9 mouse cellular contexts compared by ENCODE assay signal in the genomic region with DNA sequence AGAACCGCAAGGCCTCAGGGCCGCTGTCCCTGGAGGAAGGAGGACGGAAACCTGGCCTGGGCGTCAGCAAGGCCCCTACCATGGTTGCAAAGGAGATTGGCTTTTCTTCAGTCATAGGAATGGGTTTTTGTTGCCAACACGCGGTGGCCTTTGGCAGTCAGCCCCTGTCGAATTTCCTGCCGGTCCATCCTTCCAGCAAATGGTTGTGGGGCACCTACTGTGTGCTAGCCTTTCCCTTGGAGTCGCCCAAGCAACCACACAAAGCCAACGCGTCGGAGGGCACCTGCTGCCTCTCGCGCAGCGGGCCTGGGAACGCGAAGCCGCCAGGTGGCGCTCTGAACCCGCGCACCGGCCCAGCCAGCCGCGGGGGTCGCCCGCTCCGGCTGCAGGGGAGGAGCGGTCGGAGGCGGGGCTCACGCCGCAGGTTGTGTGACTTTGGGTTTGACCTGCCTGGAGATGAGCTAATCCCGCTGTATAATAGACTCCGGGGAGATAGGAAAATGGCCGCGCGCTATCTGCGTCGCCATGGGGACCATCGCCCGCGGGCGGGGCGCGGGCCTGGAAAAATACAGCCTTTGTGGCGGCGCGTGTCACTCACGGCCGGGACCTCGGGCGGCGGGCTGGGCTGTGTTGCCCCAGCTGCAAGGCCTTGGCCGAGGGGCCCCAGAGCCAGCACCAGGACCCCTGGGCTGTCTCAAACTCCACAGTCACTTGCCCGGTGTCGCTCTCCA. TPM values are rescaled to one million over a fixed set of nuclear protein-coding genes. Genes with fewer than 3 reads are reported as not detected.
A peak's percentile ranks its signal among the peaks of the same experiment; 100 is the strongest.
DNase-seq lines count a peak whose midpoint lies in the region; ATAC-seq and TF ChIP-seq lines count a peak whose summit lies in the region.
"Had no signal": no experiment of that assay in that cellular context is flagged by ENCODE, and none has a peak within 500 bp of the region (broad histone marks: within the 10 kb centered on the region; RNA-seq: fewer than 3 reads in every experiment).

No protein-coding gene starts in this region.

- TF ChIP-seq EP300 in lung, postnatal 0 days (IDR thresholded peaks at IDR 0.05), result no peak

- H3K27ac ChIP-seq in hindbrain, embryonic 14.5 days, result peak overlapping the region; percentile 60; the same call in 1 of the 2 replicates
- no peak overlapping the region for H3K27ac ChIP-seq in lung, postnatal 0 days (ENCODE audit: low read length)
- H3K27ac ChIP-seq: macrophage had no signal

- no peaks in the 10 kb centered on the region for H3K9me3 ChIP-seq in hindbrain, embryonic 14.5 days (ENCODE audit: control insufficient read depth, low read length)
- no peaks in the 10 kb centered on the region for H3K9me3 ChIP-seq in lung, postnatal 0 days (ENCODE audit: low read length)

- H3K36me3 ChIP-seq in hindbrain, embryonic 14.5 days (replicated peaks; ENCODE audit: control insufficient read depth, insufficient read depth), result no peaks in the 10 kb centered on the region
- H3K36me3 ChIP-seq in lung, postnatal 0 days (ENCODE audit: insufficient read depth, low read length), result no peaks in the 10 kb centered on the region

- peak overlapping the region; percentile 74 for H3K4me2 ChIP-seq in hindbrain, embryonic 14.5 days (replicated peaks)
- H3K4me2 ChIP-seq in lung, postnatal 0 days (replicated peaks; ENCODE audit: low read depth, low read length), result peak overlapping the region; percentile 64

- peak; percentile 66 for DNase-seq in NIH3T3 (ENCODE audit: low read depth)
- peak; percentile 89 to 91 for DNase-seq in cerebellum, postnatal 10 days
- peak; percentile 56 to 62 for DNase-seq in frontal cortex, postnatal 14 days (ENCODE audit: low spot score in 2 of 2)
- DNase-seq in hindbrain, embryonic 14.5 days (ENCODE audit: low spot score), result peak; percentile 83
- DNase-seq in layer of hippocampus, postnatal 25 days (ENCODE audit: extremely low spot score in 1 of 2, low spot score in 1 of 2), result peak; percentile 80 to 85
- DNase-seq in lung, postnatal 0 days (ENCODE audit: low spot score), result peak; percentile 80
- peak; percentile 84 for DNase-seq in ovary, postnatal 36 days (ENCODE audit: low spot score)
- DNase-seq in thymus, postnatal 36 days, result peak; percentile 78 to 79

- peaks cover 16% of the 10 kb centered on the region for H3K4me1 ChIP-seq in hindbrain, embryonic 14.5 days (replicated peaks; ENCODE audit: control insufficient read depth, insufficient read depth, low read length)
- H3K4me1 ChIP-seq in lung, postnatal 0 days (ENCODE audit: insufficient read depth, low read depth, low read length), result peaks cover 4% of the 10 kb centered on the region; the same call in 1 of the 2 replicates

- peaks cover 76% of the 10 kb centered on the region for H3K27me3 ChIP-seq in hindbrain, embryonic 14.5 days (ENCODE audit: control insufficient read depth, insufficient read depth, low read length)
- peaks cover 44% of the 10 kb centered on the region for H3K27me3 ChIP-seq in lung, postnatal 0 days (replicated peaks; ENCODE audit: insufficient read depth, low read length)

- H3K9ac ChIP-seq in hindbrain, embryonic 14.5 days, result peak overlapping the region; percentile 16; the same call in 1 of the 2 replicates
- H3K9ac ChIP-seq in lung, postnatal 0 days (replicated peaks; ENCODE audit: low read depth), result no peak overlapping the region

- peak overlapping the region; percentile 42 for H3K4me3 ChIP-seq in hindbrain, embryonic 14.5 days (replicated peaks; ENCODE audit: low read length)
- peak overlapping the region; percentile 38 for H3K4me3 ChIP-seq in lung, postnatal 0 days (ENCODE audit: low read depth, low read length)

- 2% methylated on average over 56 of the region's 56 CpGs for WGBS in hindbrain, embryonic 14.5 days
- WGBS in lung, postnatal 0 days, result under 1% methylated on average over 54 of the region's 56 CpGs

- TF ChIP-seq CTCF in lung, postnatal 0 days (IDR thresholded peaks at IDR 0.05), result peak; percentile 92

- peak; percentile 80 for ATAC-seq in hindbrain, embryonic 14.5 days (ENCODE audit: low FRiP score)
- ATAC-seq in lung, postnatal 0 days, result peak; percentile 84

RNA-seq across cellular contexts. Expression of gene Gata2, which starts 4.2 kb away (rescaled TPM):
- 19.1 and 19.2 TPM in 2 replicates for polyA plus RNA-seq in hindbrain, embryonic 14.5 days (2014; fragmentation: Nextera tagmentation; extraction: Ambion mirVana)
- 1 to 10 TPM; 4.7 to 6.2 TPM for total RNA-seq in layer of hippocampus, postnatal 25 days (2021)
- polyA plus RNA-seq in lung, postnatal 0 days (2015; fragmentation: Nextera tagmentation; extraction: Ambion mirVana), result 86.2 and 104 TPM in 2 replicates

RNA-seq across cellular contexts. Expression of gene Dnajb8, which starts 32.6 kb away (rescaled TPM):
- polyA plus RNA-seq in hindbrain, embryonic 14.5 days (2014; fragmentation: Nextera tagmentation; extraction: Ambion mirVana), result not detected in 2 replicates
- not detected for total RNA-seq in layer of hippocampus, postnatal 25 days (2021)
- not detected in 2 replicates for polyA plus RNA-seq in lung, postnatal 0 days (2015; fragmentation: Nextera tagmentation; extraction: Ambion mirVana)
- polyA plus RNA-seq: macrophage had no signal
